Mouse (Mus musculus) small intestine, adult 2 months (tissue): Measurements from ENCODE around the gene Spata2l.

ENCODE experiments used
- CTCF ChIP-seq: fragments of 200-500 bp; IDR thresholded peaks from 2 replicates; pipeline ENCODE4 v1.5.1; 2012; ENCODE audit warnings: low read depth, mild to moderate bottlenecking, control low read depth, inconsistent platforms, low read length, moderate library complexity, mixed read lengths; ENCODE audit not compliant: insufficient replicate concordance, insufficient read length; ENCODE audit errors: extremely low read depth
- POLR2A ChIP-seq: fragments of 200-500 bp; IDR thresholded peaks from 2 replicates; pipeline ENCODE4 v1.6.1; 2012; ENCODE audit warnings: low read depth, mild to moderate bottlenecking, control low read depth, inconsistent platforms, low read length, moderate library complexity

- TF ChIP-seq CTCF, result no peak
- no peak for TF ChIP-seq POLR2A
These were observed 14.9 kb upstream of the Spata2l start for GRCm38 (mm10) chr8:123250940-123251339.
